Mouse (Mus musculus) thymus, adult 2 months (tissue): ENCODE results near the gene Sowaha. TPM values are rescaled to one million over a fixed set of nuclear protein-coding genes. Genes with fewer than 3 reads are reported as not detected.

ENCODE experiments used
- DNase-seq: peaks from one replicate; pipeline ENCODE4 v3.0.0; 2021
- H3K27ac ChIP-seq: fragments of 200-500 bp; 2 replicates; pipeline ENCODE4 v1.5.1; 2012; ENCODE audit warnings: low read length, control low read depth; ENCODE audit not compliant: control insufficient read depth, insufficient read depth
- H3K27me3 ChIP-seq: fragments of 200-500 bp; 2 replicates; pipeline ENCODE4 v1.6.1; 2012; ENCODE audit warnings: mild to moderate bottlenecking, low read length, moderate library complexity, mixed read lengths; ENCODE audit not compliant: control insufficient read depth, insufficient read depth
- H3K36me3 ChIP-seq: fragments of 200-500 bp; 2 replicates; pipeline ENCODE4 v1.6.1; 2012; ENCODE audit warnings: mild to moderate bottlenecking, low read length, moderate library complexity; ENCODE audit not compliant: control insufficient read depth, insufficient read depth
- H3K4me1 ChIP-seq: fragments of 200-500 bp; replicated peaks from 2 replicates; pipeline ENCODE4 v1.6.1; 2012; ENCODE audit warnings: low read length; ENCODE audit not compliant: control insufficient read depth, insufficient read depth
- H3K4me3 ChIP-seq: fragments of 200-500 bp; 2 replicates; pipeline ENCODE4 v1.5.1; 2012; ENCODE audit warnings: mild to moderate bottlenecking, low read length, control low read depth, moderate library complexity; ENCODE audit not compliant: control insufficient read depth, insufficient read depth
- CTCF ChIP-seq: fragments of 200-500 bp; IDR thresholded peaks from 2 replicates; pipeline ENCODE4 v1.5.1; 2012; ENCODE audit warnings: mild to moderate bottlenecking, control low read depth, low read length, moderate library complexity, borderline replicate concordance; ENCODE audit not compliant: control insufficient read depth, poor library complexity, insufficient read depth; ENCODE audit errors: extremely low read depth
- POLR2A ChIP-seq: fragments of 200-500 bp; IDR thresholded peaks from 2 replicates; pipeline ENCODE4 v1.6.1; 2012; ENCODE audit warnings: mild to moderate bottlenecking, low read length, control low read depth, moderate library complexity; ENCODE audit not compliant: control insufficient read depth, poor library complexity, insufficient read depth; ENCODE audit errors: extremely low read depth
- WGBS: fragments of 180-500 bp; shearing (Covaris S2); methylation state at CpG from one replicate; pipeline ENCODE4 v1.1.7; 2018; 5-methylcytosine and 5-hydroxymethylcytosine counted together
- polyA plus RNA-seq: library from polyadenylated mRNA; depleted of rRNA; stranded (reverse); fragments of >200 nt; gene quantifications from 2 replicates; pipeline ENCODE4 v1.2.3, GENCODE M21; 2012

Gene Sowaha
- polyA plus RNA-seq, 1 experiment = 0.18 TPM

DNA sequence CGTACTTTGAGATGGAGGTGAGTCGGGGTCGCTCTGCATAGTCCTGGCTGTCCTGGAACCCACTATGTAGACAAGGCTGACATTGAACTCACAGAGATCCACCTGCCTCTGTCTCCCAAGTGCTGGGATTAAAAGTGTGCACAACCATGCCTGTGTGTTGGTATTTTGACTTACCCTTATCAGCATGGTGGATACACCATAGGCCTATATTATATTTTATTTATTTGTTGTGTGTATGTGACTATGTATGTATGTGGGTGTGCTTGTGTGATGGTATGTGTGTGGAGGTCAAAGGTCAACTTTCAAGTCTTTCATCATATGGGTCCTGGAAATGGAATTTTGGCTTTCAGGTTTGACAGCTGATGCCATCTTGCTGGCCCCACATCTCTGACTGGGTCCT lies 42.3 kb upstream of the Sowaha start:
- WGBS = 98% methylated on average over 3 of the region's 3 CpGs
- no peak for DNase-seq
- Histone ChIP-seq H3K4me1 (peaks cover 16% of the 10 kb centered on the region), H3K4me3 (no peak overlapping the region), H3K27me3 (no peaks in the 10 kb centered on the region), H3K27ac (no peak overlapping the region), H3K36me3 (no peaks in the 10 kb centered on the region)
- no peak for TF ChIP-seq POLR2A
- TF ChIP-seq CTCF = no peak

DNA sequence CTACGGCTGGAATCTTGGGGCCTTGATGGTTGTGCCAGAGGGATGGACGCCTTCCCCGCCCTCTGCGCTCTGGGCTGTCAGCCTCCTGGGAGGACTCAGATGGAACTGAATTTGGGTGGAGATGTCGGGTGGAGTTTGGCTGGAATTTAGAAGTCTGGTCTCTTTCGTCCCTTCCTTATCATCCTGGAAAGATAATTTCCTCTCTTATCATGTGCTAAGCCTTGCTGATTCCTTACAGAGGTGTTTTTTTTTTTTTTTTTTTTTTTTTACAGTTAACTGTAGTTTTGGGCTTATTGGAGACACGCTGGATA lies 41.7 kb upstream of the Sowaha start:
- 92% methylated on average over 7 of the region's 7 CpGs for WGBS

DNA sequence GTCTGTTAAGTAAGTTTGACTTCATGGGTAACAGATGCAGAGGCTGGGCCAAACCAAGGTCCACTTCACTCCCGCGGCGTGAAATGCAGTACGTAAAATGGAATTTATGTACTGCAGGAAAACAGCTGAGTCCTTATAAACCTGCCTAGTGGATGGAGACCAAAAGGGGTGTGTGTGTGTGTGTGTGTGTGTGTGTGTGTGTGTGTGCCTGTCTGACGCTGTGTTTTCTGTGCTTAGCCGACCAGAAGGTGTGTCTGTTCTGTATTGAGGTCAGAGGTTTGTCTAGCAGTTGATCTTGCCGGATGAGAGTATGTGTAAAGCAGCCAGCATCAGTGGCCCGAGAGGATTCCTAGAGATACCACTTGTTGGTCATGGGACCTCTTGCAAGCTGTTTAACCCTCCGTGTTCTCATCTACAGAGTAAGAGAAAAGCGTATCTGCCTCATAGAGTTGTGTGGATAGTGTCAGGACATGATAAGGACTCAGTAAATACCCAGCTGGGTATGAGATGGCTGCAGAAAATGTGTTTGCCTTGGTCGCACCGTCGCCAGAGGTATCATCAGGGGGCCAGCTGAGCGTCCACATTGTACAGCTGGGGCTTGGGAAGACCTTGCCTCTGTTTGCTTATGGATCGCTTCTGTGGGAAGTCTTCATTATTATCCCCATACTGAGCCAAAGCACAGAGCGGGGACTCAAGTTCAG lies 41.2 kb upstream of the Sowaha start:
- no peak for TF ChIP-seq CTCF
- no peak for TF ChIP-seq POLR2A
- H3K27me3 ChIP-seq = no peaks in the 10 kb centered on the region
- no peak for DNase-seq
- H3K27ac ChIP-seq = no peak overlapping the region
- H3K4me3 ChIP-seq = no peak overlapping the region
- H3K36me3 ChIP-seq = no peaks in the 10 kb centered on the region
- H3K4me1 ChIP-seq = peaks cover 24% of the 10 kb centered on the region
- 83% methylated on average over 16 of the region's 16 CpGs for WGBS

More for the DNA sequence above, 41.7 kb upstream of the Sowaha start:
- H3K27me3 ChIP-seq = no peaks in the 10 kb centered on the region
- TF ChIP-seq CTCF (no peak), POLR2A (no peak)
- H3K36me3 ChIP-seq = no peaks in the 10 kb centered on the region
- H3K4me1 ChIP-seq = peaks cover 21% of the 10 kb centered on the region
- DNase-seq = no peak
- H3K4me3 ChIP-seq = no peak overlapping the region
- no peak overlapping the region for H3K27ac ChIP-seq

DNA sequence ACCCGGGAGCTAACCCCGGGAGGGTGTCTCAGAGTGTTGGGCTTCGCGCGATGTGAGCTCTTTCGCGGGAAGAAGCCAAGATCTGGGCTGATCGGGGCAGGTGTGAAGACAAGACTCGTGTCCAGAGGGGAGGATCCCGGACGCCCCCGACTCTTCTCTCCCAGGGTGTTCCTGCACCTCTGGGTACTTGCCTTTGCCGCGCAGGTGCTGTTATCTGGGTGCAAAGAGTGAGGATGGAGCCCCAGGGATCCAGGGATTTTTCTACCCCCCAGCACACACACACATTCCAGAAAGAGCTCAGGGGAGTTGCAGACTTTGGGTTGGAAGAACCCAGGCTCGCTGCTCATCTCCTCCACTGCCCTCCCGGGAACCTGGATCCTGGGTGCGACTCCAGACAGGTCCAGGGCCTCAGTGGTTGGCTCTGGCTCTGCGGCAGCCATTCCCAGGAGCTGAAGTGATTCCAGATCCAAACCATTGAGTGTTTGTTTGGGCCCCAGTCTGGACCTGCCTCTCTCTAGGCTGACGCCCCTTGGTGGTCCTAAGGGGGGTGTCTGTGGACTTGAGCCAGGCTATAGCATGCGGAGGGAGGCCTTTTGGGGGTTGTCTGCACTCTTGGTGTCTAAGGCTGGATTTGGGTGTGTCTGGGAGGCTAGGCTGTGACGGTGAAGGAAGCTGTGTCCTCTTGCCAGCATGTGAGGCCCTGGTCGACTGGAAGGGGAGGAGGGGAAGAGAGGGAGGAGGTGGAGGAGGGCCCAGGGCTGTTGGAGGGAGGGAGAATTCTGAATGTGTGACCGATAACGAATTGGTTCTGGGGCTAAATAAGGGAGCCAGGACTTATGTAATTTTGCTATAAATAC lies 40.3 kb upstream of the Sowaha start:
- TF ChIP-seq CTCF (no peak), POLR2A (no peak)
- no peaks in the 10 kb centered on the region for H3K36me3 ChIP-seq
- H3K27me3 ChIP-seq = no peaks in the 10 kb centered on the region
- H3K4me3 ChIP-seq = peak overlapping the region; percentile 41
- WGBS = 26% methylated on average over 24 of the region's 24 CpGs
- no peak overlapping the region for H3K27ac ChIP-seq
- no peak for DNase-seq
- peaks cover 26% of the 10 kb centered on the region for H3K4me1 ChIP-seq

DNA sequence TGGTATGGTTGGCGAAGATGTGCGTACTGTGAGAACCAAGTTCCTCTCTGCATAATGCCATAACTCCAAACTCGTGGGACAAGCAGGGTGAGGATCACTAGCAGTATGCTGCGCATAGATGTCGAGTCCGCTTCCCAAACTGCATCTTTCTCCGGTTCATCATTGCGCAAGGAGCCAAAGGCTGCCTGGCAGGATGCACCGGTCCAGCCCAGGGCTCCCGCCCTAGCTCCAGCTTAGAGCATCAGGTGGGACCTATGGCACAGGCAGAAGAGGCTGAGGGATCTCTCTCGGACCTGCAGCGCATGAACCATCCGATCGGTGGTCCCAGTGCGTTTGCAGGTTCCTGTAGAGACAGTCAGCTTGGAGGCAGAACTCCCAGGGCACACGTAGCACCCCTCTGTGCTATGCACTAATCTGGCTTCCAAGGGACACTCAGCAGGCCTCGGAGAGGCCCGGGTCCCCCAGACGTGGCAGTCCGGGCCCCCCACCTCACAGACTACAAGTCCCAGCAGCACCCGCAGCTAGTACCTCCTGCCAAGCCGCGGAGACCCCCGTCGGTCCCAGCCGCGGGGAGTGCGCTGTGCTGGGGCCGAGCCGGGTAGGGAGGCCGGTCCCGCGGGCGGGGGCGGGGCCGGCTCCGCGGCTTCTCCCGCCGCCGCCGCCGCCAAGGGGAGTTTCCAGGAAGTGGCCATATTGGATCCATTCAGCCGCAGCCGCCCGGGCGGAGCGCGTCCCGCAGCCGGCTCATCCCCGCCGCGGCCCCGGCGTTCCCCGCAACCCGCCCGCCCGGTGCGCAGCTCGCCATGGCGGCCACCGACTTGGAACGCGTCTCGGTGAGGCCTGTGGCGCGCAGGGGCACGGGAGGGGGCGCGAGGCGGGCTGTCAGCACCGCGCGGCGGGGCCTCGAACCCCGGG lies 39.4 kb upstream of the Sowaha start, which contains the start of gene Sept8:
TSS of gene Sept8 (plus strand) at position 51 of the 915 bp plus-strand sequence.
- Histone ChIP-seq H3K36me3 (no peaks in the 10 kb centered on the region), H3K4me1 (peaks cover 26% of the 10 kb centered on the region), H3K27me3 (no peaks in the 10 kb centered on the region), H3K27ac (no peak within 1 kb of the TSS), H3K4me3 (peak within 1 kb of the TSS; percentile 41)
- TF ChIP-seq POLR2A (no peak), CTCF (no peak)
- peak; percentile 26 for DNase-seq
- 13% methylated on average over 77 of the region's 79 CpGs for WGBS

DNA sequence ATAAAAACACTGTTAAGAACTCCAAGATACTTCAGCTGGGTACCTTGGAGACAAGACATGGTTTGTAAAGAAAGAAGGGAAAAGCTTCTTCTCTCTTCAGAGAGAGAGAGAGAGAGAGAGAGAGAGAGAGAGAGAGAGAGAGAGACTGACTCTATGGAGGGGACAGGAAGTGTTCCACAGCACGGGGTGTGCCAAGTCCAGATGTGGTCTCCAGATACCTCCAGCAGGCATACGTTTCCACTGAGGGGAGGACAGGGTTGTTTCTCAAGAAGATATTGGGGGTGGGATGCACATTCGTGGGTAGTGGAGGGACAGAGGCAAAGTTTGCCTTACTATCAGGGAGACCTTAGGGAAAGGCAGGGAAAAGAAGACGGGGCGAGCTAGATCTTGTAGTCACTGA lies 38.7 kb upstream of the Sowaha start:
- 37% methylated on average over 5 of the region's 5 CpGs for WGBS
- no peak for TF ChIP-seq POLR2A
- no peak for TF ChIP-seq CTCF
- H3K36me3 ChIP-seq = no peaks in the 10 kb centered on the region
- DNase-seq = no peak
- peaks cover 26% of the 10 kb centered on the region for H3K4me1 ChIP-seq
- H3K4me3 ChIP-seq = no peak overlapping the region
- H3K27me3 ChIP-seq = no peaks in the 10 kb centered on the region
- H3K27ac ChIP-seq = no peak overlapping the region
